Mouse (Mus musculus) right cerebral cortex, postnatal 14 days (tissue): Measurements from ENCODE around the gene Fam20a.

Experiments used
- DNase-seq: peaks from one replicate; pipeline ENCODE4 v3.0.0; 2022

Gene Fam20a

DNA sequence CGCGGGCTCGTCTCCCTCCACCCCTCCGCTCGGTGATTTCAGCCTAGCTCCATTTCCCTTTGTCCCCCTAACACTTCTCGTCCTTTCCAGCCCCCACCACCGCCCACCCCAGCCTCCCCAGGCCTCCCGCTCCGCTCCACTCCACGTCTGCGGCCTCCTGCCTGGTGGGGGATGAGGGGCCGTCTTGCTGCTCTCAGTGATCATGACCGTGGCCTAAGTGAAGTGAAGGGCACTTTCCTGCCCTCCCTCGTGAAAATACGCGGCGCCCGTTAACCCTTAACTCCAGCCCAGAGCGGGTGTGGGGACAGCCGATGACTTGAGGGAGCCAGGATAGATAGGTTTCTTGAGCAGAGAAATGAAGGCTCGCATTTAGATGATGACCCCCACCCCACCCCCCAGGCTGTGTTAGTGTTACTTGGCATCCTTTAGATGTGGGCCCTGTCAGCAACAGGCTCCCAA is 70.5 kb downstream of the Fam20a start:
- no peak for DNase-seq

- DNase-seq, result peak; percentile 94
These were observed 71.1 kb downstream of the Fam20a start for GRCm38 (mm10) chr11:109650788-109651565.

DNA sequence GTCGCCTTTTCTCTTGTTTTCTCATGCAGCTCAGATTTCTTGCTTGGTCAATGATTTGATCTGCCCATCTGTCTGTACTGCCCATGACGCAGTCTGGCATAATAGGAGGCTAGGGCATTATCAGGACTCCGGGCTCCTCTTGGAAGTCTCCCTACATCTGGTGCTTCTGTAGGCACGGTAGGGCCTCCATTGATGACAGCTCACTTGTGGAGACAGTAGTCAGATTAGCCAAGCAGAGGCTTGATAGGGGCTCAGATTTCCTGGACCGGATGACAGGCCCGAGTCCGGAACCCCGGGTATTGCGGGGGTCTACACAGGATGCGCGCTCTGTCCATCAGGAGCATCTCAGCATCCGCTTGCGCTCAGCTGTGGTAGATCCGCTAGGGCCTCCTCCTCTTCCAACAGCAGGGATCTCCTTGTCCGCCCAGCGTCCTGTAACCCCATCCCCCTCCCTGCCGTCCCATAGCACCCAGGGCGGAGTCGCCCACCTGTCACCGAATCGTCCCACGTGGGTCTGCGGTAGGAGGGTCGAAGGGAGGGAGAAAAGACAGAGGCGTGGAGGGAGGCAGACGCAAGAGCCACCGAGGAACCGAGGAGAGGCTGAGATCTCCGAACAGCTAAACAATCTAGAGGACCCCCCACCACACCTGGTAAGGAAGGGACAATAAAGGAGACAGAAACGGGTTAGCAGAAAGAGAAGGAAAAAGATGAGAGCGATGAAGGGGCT is 71.9 kb downstream of the Fam20a start:
- peak; percentile 81 for DNase-seq

- no peak for DNase-seq
These were observed 72.9 kb downstream of the Fam20a start, which contains the start of gene Prkar1a for GRCm38 (mm10) chr11:109649206-109649605. Gene Prkar1a, plus strand, starts transcription at chr11:109649405.

GRCm38 (mm10) chr11:109648510-109648909 is 73.6 kb downstream of the Fam20a start:
- no peak for DNase-seq

GRCm38 (mm10) chr11:109641498-109642222 is 80.4 kb downstream of the Fam20a start:
- no peak for DNase-seq

- DNase-seq, result no peak
These were observed 86.1 kb downstream of the Fam20a start for GRCm38 (mm10) chr11:109635871-109636395.

GRCm38 (mm10) chr11:109634928-109635327 is 87.2 kb downstream of the Fam20a start:
- DNase-seq, result no peak

DNA sequence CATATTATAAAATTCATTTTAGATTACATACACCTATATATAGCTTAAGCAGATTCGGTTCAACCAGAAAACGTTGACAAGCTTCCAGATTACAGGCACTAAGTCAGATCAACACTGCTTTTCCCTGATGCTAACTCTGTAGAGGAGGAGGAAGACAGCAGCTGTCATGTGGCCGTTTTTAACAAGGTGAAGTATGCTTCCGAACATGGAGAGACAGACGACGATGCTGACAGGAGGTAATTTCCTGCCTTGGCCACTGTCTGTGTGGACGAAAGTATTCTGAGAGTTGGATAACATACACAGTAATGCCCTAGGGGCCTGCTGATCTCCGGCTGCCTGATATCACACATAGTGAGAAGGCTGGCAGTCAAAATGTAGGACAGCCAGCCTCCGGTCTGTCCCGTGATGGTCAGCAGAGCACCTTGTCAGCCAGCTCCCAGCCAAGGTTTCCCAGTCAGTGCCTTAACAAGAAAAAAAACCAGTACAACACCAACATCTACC is 93.0 kb downstream of the Fam20a start:
- no peak for DNase-seq

DNA sequence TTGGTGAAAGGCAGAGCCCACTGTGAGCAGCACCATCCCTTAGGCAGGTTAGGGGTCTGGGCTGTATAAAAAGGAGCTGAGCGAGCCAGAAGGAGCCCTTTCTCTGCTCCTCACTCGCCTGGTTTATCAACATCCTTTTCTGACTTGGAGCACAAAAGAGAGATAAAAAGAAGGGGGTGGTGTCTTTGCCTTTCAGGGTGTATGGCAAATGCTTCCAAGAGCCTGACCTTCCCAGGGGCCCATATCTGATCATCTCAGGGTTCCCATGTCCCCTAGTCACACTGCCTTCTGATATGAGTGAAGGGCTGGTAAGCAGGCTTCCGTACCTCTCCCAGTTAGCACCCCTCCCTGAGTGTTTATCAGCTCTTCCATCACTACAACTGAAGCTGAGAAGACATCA is 94.0 kb downstream of the Fam20a start:
- no peak for DNase-seq

GRCm38 (mm10) chr11:109627648-109628047 is 94.4 kb downstream of the Fam20a start:
- no peak for DNase-seq

DNA sequence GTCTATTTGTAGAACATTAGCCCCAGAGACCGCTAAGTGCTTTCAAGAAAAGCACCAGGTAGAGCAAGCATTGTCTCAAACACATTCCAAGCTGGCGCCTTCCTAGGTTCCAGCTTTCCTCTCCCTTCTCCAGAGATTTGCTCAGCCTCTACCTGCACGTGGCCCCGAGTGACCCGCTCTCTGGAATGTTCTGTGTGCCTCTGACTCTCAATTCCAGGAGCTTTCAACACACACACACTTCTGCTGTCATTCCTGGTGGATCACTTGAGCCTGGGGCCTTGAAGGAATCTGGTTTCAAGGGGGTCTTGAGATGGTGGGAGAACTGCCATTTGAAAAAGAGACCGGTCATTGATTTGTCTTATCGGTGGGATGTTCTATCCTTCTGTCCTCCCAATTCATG is 98.8 kb downstream of the Fam20a start:
- DNase-seq, result no peak

- no peak for DNase-seq
These were observed 99.5 kb downstream of the Fam20a start for GRCm38 (mm10) chr11:109622518-109623037.

GRCm38 (mm10) chr11:109621183-109621582 is 100.9 kb downstream of the Fam20a start:
- DNase-seq, result peak; percentile 69

GRCm38 (mm10) chr11:109620356-109620755 is 101.7 kb downstream of the Fam20a start:
- DNase-seq, result no peak
